Mouse (Mus musculus): ENCODE measurements at regions not wholly inside any gene's neighbourhood (a gene's known extent, or its start where the extent isn't known, plus 50 kb on each side); places are given as distances from the start of the nearest gene placed in this dataset.

- H3K27me3 ChIP-seq (ENCODE audit: control insufficient read depth, insufficient read depth, low read length), result no peaks in the 10 kb centered on the region
- no peaks in the 10 kb centered on the region for H3K9me3 ChIP-seq (replicated peaks; ENCODE audit: control insufficient read depth, low read length)
- H3K27ac ChIP-seq (ENCODE audit: low read depth, low read length), result no peak overlapping the region
- H3K9ac ChIP-seq (ENCODE audit: low read depth, low read length), result no peak overlapping the region
- WGBS (ENCODE audit: insufficient replicate concordance), result 54% methylated on average over 8 of the region's 8 CpGs
- H3K4me1 ChIP-seq (ENCODE audit: control insufficient read depth, insufficient read depth, low read length), result peaks cover 15% of the 10 kb centered on the region; the same call in 1 of the 2 replicates
- no peaks in the 10 kb centered on the region for H3K36me3 ChIP-seq (ENCODE audit: control insufficient read depth, insufficient read depth, low read length)
- H3K4me2 ChIP-seq, result no peak overlapping the region
- no peak overlapping the region for H3K4me3 ChIP-seq (ENCODE audit: low read depth, low read length)
- ATAC-seq (replicated peaks; ENCODE audit: insufficient number of reproducible peaks, low FRiP score, low TSS enrichment), result no peak
Measured at GRCm38 (mm10) chr16:25042669-25043440, 243.8 kb upstream of the Tprg start.

- Histone ChIP-seq H3K4me3 (ENCODE audit: low read depth, low read length) (no peak overlapping the region), H3K9me3 (replicated peaks; ENCODE audit: control insufficient read depth, low read length) (no peaks in the 10 kb centered on the region), H3K36me3 (ENCODE audit: control insufficient read depth, insufficient read depth, low read length) (no peaks in the 10 kb centered on the region), H3K27ac (ENCODE audit: low read depth, low read length) (no peak overlapping the region), H3K4me1 (ENCODE audit: control insufficient read depth, insufficient read depth, low read length) (peaks cover 16% of the 10 kb centered on the region), H3K9ac (ENCODE audit: low read depth, low read length) (no peak overlapping the region), H3K4me2 (no peak overlapping the region), H3K27me3 (ENCODE audit: control insufficient read depth, insufficient read depth, low read length) (no peaks in the 10 kb centered on the region)
- no peak for ATAC-seq (replicated peaks; ENCODE audit: insufficient number of reproducible peaks, low FRiP score, low TSS enrichment)
- WGBS (ENCODE audit: insufficient replicate concordance), result 68% methylated on average over 3 of the region's 3 CpGs
Measured at GRCm38 (mm10) chr16:25044637-25045036, 242.0 kb upstream of the Tprg start.

- Histone ChIP-seq H3K4me2 (no peak overlapping the region), H3K27me3 (ENCODE audit: control insufficient read depth, insufficient read depth, low read length) (no peaks in the 10 kb centered on the region), H3K9ac (ENCODE audit: low read depth, low read length) (no peak overlapping the region), H3K36me3 (ENCODE audit: control insufficient read depth, insufficient read depth, low read length) (no peaks in the 10 kb centered on the region), H3K27ac (ENCODE audit: low read depth, low read length) (no peak overlapping the region), H3K9me3 (replicated peaks; ENCODE audit: control insufficient read depth, low read length) (no peaks in the 10 kb centered on the region), H3K4me3 (ENCODE audit: low read depth, low read length) (no peak overlapping the region), H3K4me1 (ENCODE audit: control insufficient read depth, insufficient read depth, low read length) (peaks cover 12% of the 10 kb centered on the region)
- ATAC-seq (replicated peaks; ENCODE audit: insufficient number of reproducible peaks, low FRiP score, low TSS enrichment), result no peak
- 84% methylated on average over 2 of the region's 2 CpGs for WGBS (ENCODE audit: insufficient replicate concordance)
Measured at GRCm38 (mm10) chr16:25047726-25048125, 238.9 kb upstream of the Tprg start.

- Histone ChIP-seq H3K9me3 (replicated peaks; ENCODE audit: control insufficient read depth, low read length) (no peaks in the 10 kb centered on the region), H3K9ac (ENCODE audit: low read depth, low read length) (no peak overlapping the region), H3K4me2 (no peak overlapping the region), H3K4me3 (ENCODE audit: low read depth, low read length) (no peak overlapping the region), H3K27me3 (ENCODE audit: control insufficient read depth, insufficient read depth, low read length) (no peaks in the 10 kb centered on the region), H3K4me1 (ENCODE audit: control insufficient read depth, insufficient read depth, low read length) (peaks cover 7% of the 10 kb centered on the region), H3K36me3 (ENCODE audit: control insufficient read depth, insufficient read depth, low read length) (no peaks in the 10 kb centered on the region), H3K27ac (ENCODE audit: low read depth, low read length) (no peak overlapping the region)
- no peak for ATAC-seq (replicated peaks; ENCODE audit: insufficient number of reproducible peaks, low FRiP score, low TSS enrichment)
- 21% methylated on average over 7 of the region's 7 CpGs for WGBS (ENCODE audit: insufficient replicate concordance)
Measured at GRCm38 (mm10) chr16:25049928-25050510, 236.6 kb upstream of the Tprg start.

- Histone ChIP-seq H3K27me3 (ENCODE audit: control insufficient read depth, insufficient read depth, low read length) (no peaks in the 10 kb centered on the region), H3K27ac (ENCODE audit: low read depth, low read length) (no peak overlapping the region), H3K4me2 (no peak overlapping the region), H3K4me1 (ENCODE audit: control insufficient read depth, insufficient read depth, low read length) (peaks cover 7% of the 10 kb centered on the region), H3K4me3 (ENCODE audit: low read depth, low read length) (no peak overlapping the region), H3K9me3 (replicated peaks; ENCODE audit: control insufficient read depth, low read length) (no peaks in the 10 kb centered on the region), H3K36me3 (ENCODE audit: control insufficient read depth, insufficient read depth, low read length) (no peaks in the 10 kb centered on the region), H3K9ac (ENCODE audit: low read depth, low read length) (no peak overlapping the region)
- ATAC-seq (replicated peaks; ENCODE audit: insufficient number of reproducible peaks, low FRiP score, low TSS enrichment), result no peak
- 58% methylated on average over 5 of the region's 5 CpGs for WGBS (ENCODE audit: insufficient replicate concordance)
Measured at GRCm38 (mm10) chr16:25051044-25051443, 235.6 kb upstream of the Tprg start.

- H3K4me1 ChIP-seq (ENCODE audit: control insufficient read depth, insufficient read depth, low read length), result peaks cover 7% of the 10 kb centered on the region
- no peak overlapping the region for H3K4me2 ChIP-seq
- no peak for ATAC-seq (replicated peaks; ENCODE audit: insufficient number of reproducible peaks, low FRiP score, low TSS enrichment)
- no peak overlapping the region for H3K9ac ChIP-seq (ENCODE audit: low read depth, low read length)
- H3K36me3 ChIP-seq (ENCODE audit: control insufficient read depth, insufficient read depth, low read length), result no peaks in the 10 kb centered on the region
- no peak overlapping the region for H3K27ac ChIP-seq (ENCODE audit: low read depth, low read length)
- H3K4me3 ChIP-seq (ENCODE audit: low read depth, low read length), result no peak overlapping the region
- H3K27me3 ChIP-seq (ENCODE audit: control insufficient read depth, insufficient read depth, low read length), result no peaks in the 10 kb centered on the region
- WGBS (ENCODE audit: insufficient replicate concordance), result 80% methylated on average over 5 of the region's 5 CpGs
- H3K9me3 ChIP-seq (replicated peaks; ENCODE audit: control insufficient read depth, low read length), result no peaks in the 10 kb centered on the region
Measured at GRCm38 (mm10) chr16:25052428-25052827, 234.2 kb upstream of the Tprg start.

GRCm38 (mm10) chr16:25052917-25053343, 233.7 kb upstream of the Tprg start:
- Histone ChIP-seq H3K4me2 (no peak overlapping the region), H3K27me3 (ENCODE audit: control insufficient read depth, insufficient read depth, low read length) (no peaks in the 10 kb centered on the region), H3K4me1 (ENCODE audit: control insufficient read depth, insufficient read depth, low read length) (peaks cover 8% of the 10 kb centered on the region), H3K4me3 (ENCODE audit: low read depth, low read length) (no peak overlapping the region), H3K27ac (ENCODE audit: low read depth, low read length) (no peak overlapping the region), H3K36me3 (ENCODE audit: control insufficient read depth, insufficient read depth, low read length) (no peaks in the 10 kb centered on the region), H3K9me3 (replicated peaks; ENCODE audit: control insufficient read depth, low read length) (no peaks in the 10 kb centered on the region), H3K9ac (ENCODE audit: low read depth, low read length) (no peak overlapping the region)
- ATAC-seq (replicated peaks; ENCODE audit: insufficient number of reproducible peaks, low FRiP score, low TSS enrichment), result no peak
- 46% methylated on average over 5 of the region's 5 CpGs for WGBS (ENCODE audit: insufficient replicate concordance)

GRCm38 (mm10) chr16:25054304-25054703, 232.3 kb upstream of the Tprg start:
- H3K4me2 ChIP-seq, result no peak overlapping the region
- H3K4me3 ChIP-seq (ENCODE audit: low read depth, low read length), result no peak overlapping the region
- WGBS (ENCODE audit: insufficient replicate concordance), result 85% methylated on average over 2 of the region's 2 CpGs
- no peak for ATAC-seq (replicated peaks; ENCODE audit: insufficient number of reproducible peaks, low FRiP score, low TSS enrichment)
- H3K9me3 ChIP-seq (replicated peaks; ENCODE audit: control insufficient read depth, low read length), result no peaks in the 10 kb centered on the region
- H3K27ac ChIP-seq (ENCODE audit: low read depth, low read length), result no peak overlapping the region
- H3K9ac ChIP-seq (ENCODE audit: low read depth, low read length), result no peak overlapping the region
- H3K4me1 ChIP-seq (ENCODE audit: control insufficient read depth, insufficient read depth, low read length), result peaks cover 16% of the 10 kb centered on the region
- no peaks in the 10 kb centered on the region for H3K27me3 ChIP-seq (ENCODE audit: control insufficient read depth, insufficient read depth, low read length)
- H3K36me3 ChIP-seq (ENCODE audit: control insufficient read depth, insufficient read depth, low read length), result no peaks in the 10 kb centered on the region

GRCm38 (mm10) chr16:25055376-25055775, 231.2 kb upstream of the Tprg start:
- Histone ChIP-seq H3K4me1 (ENCODE audit: control insufficient read depth, insufficient read depth, low read length) (peaks cover 14% of the 10 kb centered on the region), H3K36me3 (ENCODE audit: control insufficient read depth, insufficient read depth, low read length) (no peaks in the 10 kb centered on the region), H3K27me3 (ENCODE audit: control insufficient read depth, insufficient read depth, low read length) (no peaks in the 10 kb centered on the region), H3K4me2 (no peak overlapping the region), H3K9me3 (replicated peaks; ENCODE audit: control insufficient read depth, low read length) (no peaks in the 10 kb centered on the region), H3K9ac (ENCODE audit: low read depth, low read length) (no peak overlapping the region), H3K4me3 (ENCODE audit: low read depth, low read length) (no peak overlapping the region), H3K27ac (ENCODE audit: low read depth, low read length) (no peak overlapping the region)
- ATAC-seq (replicated peaks; ENCODE audit: insufficient number of reproducible peaks, low FRiP score, low TSS enrichment), result no peak
- 75% methylated on average over 9 of the region's 9 CpGs for WGBS (ENCODE audit: insufficient replicate concordance)

Measured in heart, embryonic 11.5 days (tissue).